Mouse (Mus musculus) embryonic facial prominence, embryonic 11.5 days (tissue): ENCODE measurements at regions not wholly inside any gene's neighbourhood (a gene's known extent, or its start where the extent isn't known, plus 50 kb on each side); places are given as distances from the start of the nearest gene placed in this dataset.
A peak's percentile ranks its signal among the peaks of the same experiment; 100 is the strongest.

Experiments
- ATAC-seq: fragments of 200-750 bp; cut with Nextera tagmentation; replicated peaks from 2 replicates; pipeline ENCODE4 v1.8.0; 2017; ENCODE audit warnings: low read depth; ENCODE audit not compliant: insufficient number of reproducible peaks, low FRiP score, low TSS enrichment
- DNase-seq: peaks from one replicate; pipeline ENCODE4 v3.0.0-alpha.2; 2015; ENCODE audit warnings: low spot score
- H3K27ac ChIP-seq: fragments of 300-500 bp; sonication (generic); replicated peaks from 2 replicates; pipeline ENCODE4 v1.5.1; 2014; ENCODE audit warnings: mild to moderate bottlenecking, low read depth, low read length, control low read depth
- H3K27me3 ChIP-seq: fragments of 300-500 bp; sonication (generic); 2 replicates; pipeline ENCODE4 v1.6.1; 2014; ENCODE audit warnings: mild to moderate bottlenecking, low read length, moderate library complexity, mixed read lengths; ENCODE audit not compliant: control insufficient read depth, insufficient read depth
- H3K36me3 ChIP-seq: fragments of 300-500 bp; sonication (generic); replicated peaks from 2 replicates; pipeline ENCODE4 v1.6.1; 2014; ENCODE audit warnings: low read depth, mild to moderate bottlenecking, low read length, moderate library complexity, mixed read lengths; ENCODE audit not compliant: control insufficient read depth, insufficient read depth
- H3K4me1 ChIP-seq: fragments of 300-500 bp; sonication (generic); 2 replicates; pipeline ENCODE4 v1.6.1; 2014; ENCODE audit warnings: low read length, mixed read lengths; ENCODE audit not compliant: control insufficient read depth, insufficient read depth
- H3K4me2 ChIP-seq: fragments of 300-500 bp; sonication (generic); 2 replicates; pipeline ENCODE4 v1.6.1; 2014; ENCODE audit warnings: low read depth, mild to moderate bottlenecking, control low read depth, low read length, moderate library complexity
- H3K4me3 ChIP-seq: fragments of 300-500 bp; sonication (generic); 2 replicates; pipeline ENCODE4 v1.5.1; 2014; ENCODE audit warnings: low read depth, low read length, control low read depth
- H3K9ac ChIP-seq: fragments of 300-500 bp; sonication (generic); replicated peaks from 2 replicates; pipeline ENCODE4 v1.6.1; 2014; ENCODE audit warnings: mild to moderate bottlenecking, control low read depth, low read length
- H3K9me3 ChIP-seq: fragments of 300-500 bp; sonication (generic); replicated peaks from 2 replicates; pipeline ENCODE4 v1.6.1; 2016; ENCODE audit warnings: mild to moderate bottlenecking, low read length, inconsistent platforms, mixed read lengths; ENCODE audit not compliant: control insufficient read depth
- WGBS: fragments of 180-500 bp; shearing (Covaris S2); extraction: QIAGEN DNeasy Blood & Tissue Kit; methylation state at CpG from one replicate; pipeline ENCODE4 v1.1.7; 2014; 5-methylcytosine and 5-hydroxymethylcytosine counted together

GRCm38 (mm10) chr8:34485346-34485745, 373.8 kb upstream of the Gm10131 start:
- ATAC-seq: no peak
- Histone ChIP-seq H3K4me1 (no peaks in the 10 kb centered on the region), H3K36me3 (no peaks in the 10 kb centered on the region), H3K4me2 (no peak overlapping the region), H3K27ac (no peak overlapping the region), H3K4me3 (no peak overlapping the region), H3K27me3 (no peaks in the 10 kb centered on the region), H3K9ac (no peak overlapping the region), H3K9me3 (no peaks in the 10 kb centered on the region)
- DNase-seq: no peak
- WGBS: 79% methylated on average over 6 of the region's 6 CpGs

- WGBS: 66% methylated on average over 6 of the region's 6 CpGs
- Histone ChIP-seq H3K4me3 (no peak overlapping the region), H3K27me3 (no peaks in the 10 kb centered on the region), H3K4me1 (no peaks in the 10 kb centered on the region), H3K36me3 (no peaks in the 10 kb centered on the region), H3K9ac (no peak overlapping the region), H3K4me2 (no peak overlapping the region), H3K27ac (no peak overlapping the region), H3K9me3 (no peaks in the 10 kb centered on the region)
- DNase-seq: peak; percentile 89
- ATAC-seq: no peak
Observed at GRCm38 (mm10) chr8:34484551-34485335, 373.2 kb upstream of the Gm10131 start.

- DNase-seq (no peak), ATAC-seq (no peak)
- Histone ChIP-seq H3K4me2 (no peak overlapping the region), H3K9me3 (no peaks in the 10 kb centered on the region), H3K27ac (no peak overlapping the region), H3K4me1 (no peaks in the 10 kb centered on the region), H3K27me3 (no peaks in the 10 kb centered on the region), H3K36me3 (no peaks in the 10 kb centered on the region), H3K4me3 (no peak overlapping the region), H3K9ac (no peak overlapping the region)
- 64% methylated on average over 4 of the region's 4 CpGs for WGBS
Observed at GRCm38 (mm10) chr8:34483212-34483611, 371.7 kb upstream of the Gm10131 start.

DNA sequence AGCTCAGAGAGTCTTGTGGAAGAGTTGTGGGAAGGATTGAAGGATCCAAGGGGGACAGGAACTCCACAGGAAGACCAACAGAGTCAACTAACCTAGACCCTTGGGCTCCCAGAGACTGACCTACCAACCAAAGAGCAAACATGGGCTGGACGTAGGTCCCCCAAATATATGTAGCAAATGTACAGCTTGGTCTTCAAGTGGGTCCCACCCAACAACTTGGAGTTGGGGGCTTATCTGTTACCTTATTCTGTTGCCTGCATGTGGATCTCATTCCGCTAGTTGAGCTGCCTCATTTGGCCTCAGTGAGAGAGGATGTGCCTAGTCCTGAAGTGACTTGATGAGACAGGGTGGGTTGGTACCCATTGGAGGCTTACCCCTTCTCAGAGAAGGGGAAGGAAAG, 371.1 kb upstream of the Gm10131 start:
- Histone ChIP-seq H3K9ac (no peak overlapping the region), H3K4me2 (no peak overlapping the region), H3K36me3 (no peaks in the 10 kb centered on the region), H3K4me1 (no peaks in the 10 kb centered on the region), H3K27ac (no peak overlapping the region), H3K4me3 (no peak overlapping the region), H3K27me3 (no peaks in the 10 kb centered on the region), H3K9me3 (no peaks in the 10 kb centered on the region)
- DNase-seq: no peak
- WGBS: 95% methylated on average over 2 of the region's 2 CpGs
- no peak for ATAC-seq

- ATAC-seq (no peak), DNase-seq (no peak)
- no peak overlapping the region for H3K9ac ChIP-seq
- H3K27ac ChIP-seq: no peak overlapping the region
- H3K4me1 ChIP-seq: no peaks in the 10 kb centered on the region
- no peaks in the 10 kb centered on the region for H3K36me3 ChIP-seq
- H3K4me2 ChIP-seq: no peak overlapping the region
- H3K4me3 ChIP-seq: no peak overlapping the region
- no peaks in the 10 kb centered on the region for H3K27me3 ChIP-seq
- 80% methylated on average over 4 of the region's 4 CpGs for WGBS
- no peaks in the 10 kb centered on the region for H3K9me3 ChIP-seq
Observed at GRCm38 (mm10) chr8:34480496-34480895, 369.0 kb upstream of the Gm10131 start.

GRCm38 (mm10) chr8:34478891-34479290, 367.4 kb upstream of the Gm10131 start:
- 52% methylated on average over 3 of the region's 3 CpGs for WGBS
- ATAC-seq (no peak), DNase-seq (no peak)
- Histone ChIP-seq H3K4me2 (no peak overlapping the region), H3K27me3 (no peaks in the 10 kb centered on the region), H3K4me3 (no peak overlapping the region), H3K4me1 (no peaks in the 10 kb centered on the region), H3K36me3 (no peaks in the 10 kb centered on the region), H3K9me3 (no peaks in the 10 kb centered on the region), H3K9ac (no peak overlapping the region), H3K27ac (no peak overlapping the region)

GRCm38 (mm10) chr8:34478465-34478864, 366.9 kb upstream of the Gm10131 start:
- Histone ChIP-seq H3K27ac (no peak overlapping the region), H3K9ac (no peak overlapping the region), H3K27me3 (no peaks in the 10 kb centered on the region), H3K4me1 (no peaks in the 10 kb centered on the region), H3K9me3 (no peaks in the 10 kb centered on the region), H3K36me3 (no peaks in the 10 kb centered on the region), H3K4me3 (no peak overlapping the region), H3K4me2 (no peak overlapping the region)
- DNase-seq (no peak), ATAC-seq (no peak)
- WGBS: 70% methylated on average over 1 of the region's 1 CpGs

GRCm38 (mm10) chr8:34476146-34476820, 364.7 kb upstream of the Gm10131 start:
- Histone ChIP-seq H3K36me3 (no peaks in the 10 kb centered on the region), H3K4me3 (no peak overlapping the region), H3K27me3 (no peaks in the 10 kb centered on the region), H3K27ac (no peak overlapping the region), H3K9ac (no peak overlapping the region), H3K9me3 (no peaks in the 10 kb centered on the region), H3K4me2 (no peak overlapping the region), H3K4me1 (no peaks in the 10 kb centered on the region)
- DNase-seq (no peak), ATAC-seq (no peak)
- WGBS: 86% methylated on average over 3 of the region's 3 CpGs
